ENCODE assay signal across 22 mouse cellular contexts in genomic region chr5:65448941-65449340, GRCm38 (mm10). TPM values are rescaled to one million over a fixed set of nuclear protein-coding genes. Genes with fewer than 3 reads are reported as not detected.
"Had no signal": no experiment of that assay in that cellular context is flagged by ENCODE, and none has a peak within 500 bp of the region (broad histone marks: within the 10 kb centered on the region; RNA-seq: fewer than 3 reads in every experiment).

No protein-coding gene starts in this region.

- H3K4me3 ChIP-seq: neural tube, embryonic 15.5 days; stomach, embryonic 15.5 days had no signal

- H3K4me1 ChIP-seq: neural tube, embryonic 15.5 days; stomach, embryonic 15.5 days had no signal

- DNase-seq: retina, postnatal 1 day; right cerebral cortex, adult 18-20 months; right cerebral cortex, postnatal 14 days; right cerebral cortex, postnatal 25 days; right cerebral cortex, postnatal 4 days; spleen, adult 18-20 months; thymus, adult 18-20 months; thymus, adult 2 months; thymus, postnatal 14 days; thymus, postnatal 25 days; thymus, postnatal 36 days; thymus, postnatal 4 days had no signal

- H3K4me2 ChIP-seq: neural tube, embryonic 15.5 days; stomach, embryonic 15.5 days had no signal

- H3K9ac ChIP-seq: neural tube, embryonic 15.5 days; stomach, embryonic 15.5 days had no signal

- H3K27ac ChIP-seq: neural tube, embryonic 15.5 days; stomach, embryonic 15.5 days; stomach, postnatal 0 days had no signal

- H3K9me3 ChIP-seq: neural tube, embryonic 15.5 days; stomach, embryonic 15.5 days had no signal

- H3K27me3 ChIP-seq: neural tube, embryonic 15.5 days; stomach, embryonic 15.5 days had no signal

RNA-seq across cellular contexts. Expression of gene Gm43552, which starts 43.7 kb away (rescaled TPM):
- total RNA-seq: neutrophil, adult 5-6 weeks had no signal
- polyA plus RNA-seq: neural tube, embryonic 14.5 days; spleen, adult 2 months; stomach, embryonic 14.5 days; stomach, embryonic 16.5 days; stomach, postnatal 0 days; testis, adult 2 months; thymus, adult 2 months; urinary bladder, adult 2 months had no signal
